Mouse (Mus musculus): ENCODE results near the gene Olfr299.

The Olfr299 gene

GRCm38 (mm10) chr7:86459621-86460020 lies at the start of gene Olfr299:
Olfr299 (plus strand) TSS chr7:86459921.
- DNase-seq (ENCODE audit: low spot score) = no peak

- no peak for DNase-seq (ENCODE audit: low spot score)
These were observed 32.7 kb downstream of the Olfr299 start, which contains the start of gene Olfr298 for GRCm38 (mm10) chr7:86492384-86492783. Olfr298 (minus strand) TSS chr7:86492484.
